Mouse (Mus musculus) CH12.LX (cell line): Measurements from ENCODE around the gene Myh2. TPM values are rescaled to one million over a fixed set of nuclear protein-coding genes. Genes with fewer than 3 reads are reported as not detected.

Experiments
- DNase-seq: peaks from one replicate; pipeline ENCODE4 v3.0.0-alpha.2; 2013; ENCODE audit errors: extremely low read depth
- H3K27ac ChIP-seq: 2 replicates; pipeline ENCODE4 v1.5.1; 2012; ENCODE audit warnings: low read depth, mild to moderate bottlenecking, control low read depth, moderate library complexity; ENCODE audit not compliant: insufficient read depth
- H3K27me3 ChIP-seq: replicated peaks from 2 replicates; pipeline ENCODE3; 2012; ENCODE audit warnings: inconsistent platforms
- H3K36me3 ChIP-seq, 2 experiments: replicated peaks in 1 of 2; 2 replicates each; pipeline versions ENCODE3 to v1.6.1; 2012; ENCODE audit warnings: inconsistent platforms in 1 of 2, low read length in 1 of 2, mild to moderate bottlenecking in 1 of 2, mixed read lengths in 1 of 2, moderate library complexity in 1 of 2; ENCODE audit not compliant: control insufficient read depth in 1 of 2, insufficient read depth in 1 of 2
- H3K4me1 ChIP-seq, 2 experiments: 2 replicates each; pipeline ENCODE4 v1.6.1; 2012; ENCODE audit warnings: inconsistent platforms in 1 of 2, moderate library complexity in 1 of 2; ENCODE audit not compliant: insufficient read depth in 2 of 2, control insufficient read depth in 1 of 2
- H3K4me2 ChIP-seq: 2 replicates; pipeline ENCODE4 v1.6.1; 2012; ENCODE audit warnings: low read depth, mild to moderate bottlenecking, control low read depth; ENCODE audit not compliant: poor library complexity, insufficient read depth, severe bottlenecking
- H3K4me3 ChIP-seq, 3 experiments: fragments of 150-350 bp in 1 of 3; sonication (generic) in 1 of 3; replicated peaks in 1 of 3; 2 replicates each; pipeline versions ENCODE3 to v1.5.1; 2011 to 2012; ENCODE audit warnings: low read depth in 2 of 3, low read length in 2 of 3, mild to moderate bottlenecking in 2 of 3, moderate library complexity in 2 of 3, control low read depth in 1 of 3, improper control_type of control experiment in 1 of 3, inconsistent platforms in 1 of 3, mixed read lengths in 1 of 3; ENCODE audit not compliant: poor library complexity in 1 of 3
- H3K79me2 ChIP-seq: replicated peaks from 2 replicates; pipeline ENCODE4 v1.6.1; 2012; ENCODE audit warnings: mild to moderate bottlenecking, moderate library complexity; ENCODE audit not compliant: control insufficient read depth, poor library complexity, insufficient read depth, severe bottlenecking; ENCODE audit errors: extremely low read depth
- H3K9ac ChIP-seq: 2 replicates; pipeline ENCODE4 v1.6.1; 2012; ENCODE audit warnings: low read depth, mild to moderate bottlenecking, control low read depth, moderate library complexity; ENCODE audit not compliant: insufficient read depth
- H3K9me3 ChIP-seq: replicated peaks from 2 replicates; pipeline ENCODE3; 2012; ENCODE audit warnings: low read length, inconsistent platforms, mixed read lengths
- EP300 ChIP-seq: IDR thresholded peaks from 2 replicates; pipeline ENCODE4 v1.6.1; 2011; ENCODE audit warnings: low read length, improper control_type of control experiment
- JUND ChIP-seq: conservative IDR thresholded peaks from 2 replicates; pipeline ENCODE4 v1.6.1; 2011; ENCODE audit warnings: low read depth, low read length, improper control_type of control experiment
- MAFK ChIP-seq: IDR thresholded peaks from 2 replicates; pipeline ENCODE4 v1.6.1; 2011; ENCODE audit warnings: low read length, improper control_type of control experiment; ENCODE audit not compliant: insufficient replicate concordance
- MAZ ChIP-seq: IDR thresholded peaks from 2 replicates; pipeline ENCODE4 v1.6.1; 2012; ENCODE audit warnings: low read depth, mild to moderate bottlenecking, inconsistent platforms, low read length, improper control_type of control experiment, moderate library complexity
- MYC ChIP-seq: IDR thresholded peaks from 2 replicates; pipeline ENCODE4 v1.6.1; 2011; ENCODE audit warnings: low read depth, mild to moderate bottlenecking, improper control_type of control experiment, low read length
- NRF1 ChIP-seq: IDR thresholded peaks from 2 replicates; pipeline ENCODE4 v1.6.1; 2014; ENCODE audit warnings: low read depth, mild to moderate bottlenecking, inconsistent platforms, low read length, improper control_type of control experiment, moderate library complexity
- PAX5 ChIP-seq: IDR thresholded peaks from 2 replicates; pipeline ENCODE4 v1.6.1; 2012; ENCODE audit warnings: low read length, inconsistent platforms, mixed read lengths
- POLR2AphosphoS2 ChIP-seq: IDR thresholded peaks from 2 replicates; pipeline ENCODE4 v1.6.1; 2011; ENCODE audit warnings: low read depth, low read length, improper control_type of control experiment
- ZC3H11A ChIP-seq: IDR thresholded peaks from 2 replicates; pipeline ENCODE4 v1.6.1; 2012; ENCODE audit warnings: low read depth, mild to moderate bottlenecking, inconsistent platforms, low read length, improper control_type of control experiment
- ZMIZ1 ChIP-seq: IDR thresholded peaks from 2 replicates; pipeline ENCODE4 v1.6.1; 2012; ENCODE audit warnings: low read depth, mild to moderate bottlenecking, inconsistent platforms, low read length, improper control_type of control experiment
- dilution Hi-C: fragments of 300-500 bp; cut with MboI; formaldehyde crosslinking; loops from 2 replicates; pipeline ENCODE4 v1.14.3; 2020; ENCODE audit warnings: low sequenced_read_pairs; ENCODE audit not compliant: extremely low pct_unique_long_range_greater_than_20kb, extremely low pct_ligation_motif_present
- in situ Hi-C: fragments of 300-500 bp; cut with MboI; formaldehyde crosslinking; loops from 3 replicates; pipeline ENCODE4 v1.14.3; 2019; ENCODE audit warnings: low sequenced_read_pairs, low pct_ligation_motif_present, low pct_unique_long_range_greater_than_20kb, mixed read lengths
- polyA plus RNA-seq: library from polyadenylated mRNA; unstranded; fragments of >175 nt; gene quantifications from 2 replicates; pipeline ENCODE4 v1.2.1, GENCODE M21; 2012; ENCODE audit warnings: low read depth; ENCODE audit not compliant: insufficient read length
- total RNA-seq, 2 experiments: library from RNA; depleted of rRNA; stranded (reverse); fragments of 300-350 nt in 1 of 2; fragments of >200 nt in 1 of 2; gene quantifications; 2 replicates each; pipeline ENCODE4 v1.2.3; 2012 to 2014

Myh2 gene
- total and polyA plus RNA-seq, 3 experiments: 0.04 to 0.08 TPM; not detected in 1

- H3K27ac ChIP-seq: no peak overlapping the region
- H3K27me3 ChIP-seq: no peaks in the 10 kb centered on the region
- H3K79me2 ChIP-seq: no peaks in the 10 kb centered on the region
- no peak for TF ChIP-seq ZC3H11A
- H3K9me3 ChIP-seq: peaks cover 5% of the 10 kb centered on the region
- H3K9ac ChIP-seq: no peak overlapping the region
- H3K36me3 ChIP-seq: no peaks in the 10 kb centered on the region
- no peak overlapping the region for H3K4me2 ChIP-seq
- H3K4me1 ChIP-seq: peaks cover 4 to 7% of the 10 kb centered on the region in 2 experiments; a peak in 3 of 4 replicates
- in situ Hi-C loops: no loop called here
- dilution Hi-C loops: no loop called here
- DNase-seq: no peak
- H3K4me3 ChIP-seq: no peak overlapping the region
Observed at GRCm38 (mm10) chr11:67236799-67237198, 66.0 kb downstream of the Myh2 start.

GRCm38 (mm10) chr11:67237481-67238079, 66.8 kb downstream of the Myh2 start, which contains the start of gene Myh4:
Myh4 (plus strand) TSS chr11:67238029.
- Histone ChIP-seq H3K79me2 (no peaks in the 10 kb centered on the region), H3K4me1 (peaks cover 0 to under 1% of the 10 kb centered on the region in 2 experiments; a peak in 1 of 4 replicates), H3K36me3 (no peaks in the 10 kb centered on the region), H3K9ac (no peak within 1 kb of the TSS), H3K9me3 (peaks cover 4% of the 10 kb centered on the region), H3K27me3 (no peaks in the 10 kb centered on the region), H3K4me2 (no peak within 1 kb of the TSS), H3K27ac (no peak within 1 kb of the TSS), H3K4me3 (no peak within 1 kb of the TSS)
- dilution Hi-C loops (no loop called here), in situ Hi-C loops (no loop called here)
- TF ChIP-seq PAX5: no peak
- TF ChIP-seq MAZ: no peak
- no peak for TF ChIP-seq ZMIZ1
- TF ChIP-seq EP300: no peak
- TF ChIP-seq JUND: no peak
- no peak for TF ChIP-seq MAFK
- TF ChIP-seq NRF1: no peak
- no peak for TF ChIP-seq POLR2AphosphoS2
- no peak for TF ChIP-seq MYC
- no peak for DNase-seq

- TF ChIP-seq MYC: no peak
- no peaks in the 10 kb centered on the region for H3K36me3 ChIP-seq
- peaks cover 0 to 3% of the 10 kb centered on the region in 2 experiments; a peak in 1 of 4 replicates for H3K4me1 ChIP-seq
- no peaks in the 10 kb centered on the region for H3K27me3 ChIP-seq
- H3K79me2 ChIP-seq: no peaks in the 10 kb centered on the region; the same call in 1 of the 2 replicates
- no peak for DNase-seq
- no peaks in the 10 kb centered on the region for H3K9me3 ChIP-seq
- no peak overlapping the region for H3K27ac ChIP-seq
- dilution Hi-C loops: no loop called here
- H3K9ac ChIP-seq: no peak overlapping the region
- no peak overlapping the region for H3K4me3 ChIP-seq
- in situ Hi-C loops: no loop called here
- no peak overlapping the region for H3K4me2 ChIP-seq
Observed at GRCm38 (mm10) chr11:67241051-67241450, 70.2 kb downstream of the Myh2 start.

Other genes starting within 250 kb of the Myh2 start
- not detected in 2 replicates for gene Tmem238l, start 214.4 kb upstream of the Myh2 start, total RNA-seq (2012; rRNA removed)
- not detected in 2 replicates for gene Tmem238l, start 214.4 kb upstream of the Myh2 start, total RNA-seq (2014; rRNA removed)
- not detected in 2 replicates for gene Tmem238l, start 214.4 kb upstream of the Myh2 start, polyA plus RNA-seq
- gene Tmem220, start 145.9 kb upstream of the Myh2 start, total RNA-seq (2012; rRNA removed): 0.08 and 0.30 TPM in 2 replicates
- 0.34 and 0.36 TPM in 2 replicates for gene Tmem220, start 145.9 kb upstream of the Myh2 start, total RNA-seq (2014; rRNA removed)
- 1.5 and 1.6 TPM in 2 replicates for gene Tmem220, start 145.9 kb upstream of the Myh2 start, polyA plus RNA-seq
- gene Adprm, start 118.4 kb upstream of the Myh2 start, total RNA-seq (2012; rRNA removed): 31.2 and 36.4 TPM in 2 replicates
- 51.0 and 53.8 TPM in 2 replicates for gene Adprm, start 118.4 kb upstream of the Myh2 start, total RNA-seq (2014; rRNA removed)
- gene Adprm, start 118.4 kb upstream of the Myh2 start, polyA plus RNA-seq: 43.4 and 56.7 TPM in 2 replicates
- gene Sco1, start 118.4 kb upstream of the Myh2 start, total RNA-seq (2012; rRNA removed): 20.4 and 23.0 TPM in 2 replicates
- gene Sco1, start 118.4 kb upstream of the Myh2 start, total RNA-seq (2014; rRNA removed): 32.7 and 35.9 TPM in 2 replicates
- 15.4 and 18.7 TPM in 2 replicates for gene Sco1, start 118.4 kb upstream of the Myh2 start, polyA plus RNA-seq
- 0.55 and 0.64 TPM in 2 replicates for gene Myh3, start 92.7 kb upstream of the Myh2 start, total RNA-seq (2012; rRNA removed)
- gene Myh3, start 92.7 kb upstream of the Myh2 start, total RNA-seq (2014; rRNA removed): 0.08 and 0.12 TPM in 2 replicates
- gene Myh3, start 92.7 kb upstream of the Myh2 start, polyA plus RNA-seq: 0.26 and 0.29 TPM in 2 replicates
- gene Myh1, start 29.0 kb downstream of the Myh2 start, total RNA-seq (2012; rRNA removed): 0.04 TPM in 2 replicates
- gene Myh1, start 29.0 kb downstream of the Myh2 start, total RNA-seq (2014; rRNA removed): 0.04 TPM in 1 of 2 replicates, not detected in the other
- gene Myh1, start 29.0 kb downstream of the Myh2 start, polyA plus RNA-seq: 0.04 TPM in 1 of 2 replicates, not detected in the other
- 0.04 TPM in 2 replicates for gene Myh4, start 67.0 kb downstream of the Myh2 start, total RNA-seq (2012; rRNA removed)
- not detected in 2 replicates for gene Myh4, start 67.0 kb downstream of the Myh2 start, total RNA-seq (2014; rRNA removed)
- gene Myh4, start 67.0 kb downstream of the Myh2 start, polyA plus RNA-seq: not detected in 2 replicates
- 0.04 TPM in 1 of 2 replicates, not detected in the other for gene Myh8, start 106.1 kb downstream of the Myh2 start, total RNA-seq (2012; rRNA removed)
- not detected in 2 replicates for gene Myh8, start 106.1 kb downstream of the Myh2 start, total RNA-seq (2014; rRNA removed)
- gene Myh8, start 106.1 kb downstream of the Myh2 start, polyA plus RNA-seq: not detected in 2 replicates
- 1.2 and 2.1 TPM in 2 replicates for gene Myh13, start 150.6 kb downstream of the Myh2 start, total RNA-seq (2012; rRNA removed)
- gene Myh13, start 150.6 kb downstream of the Myh2 start, total RNA-seq (2014; rRNA removed): 0.88 and 1.1 TPM in 2 replicates
- gene Myh13, start 150.6 kb downstream of the Myh2 start, polyA plus RNA-seq: 2.4 and 2.8 TPM in 2 replicates